In the genomic region with DNA sequence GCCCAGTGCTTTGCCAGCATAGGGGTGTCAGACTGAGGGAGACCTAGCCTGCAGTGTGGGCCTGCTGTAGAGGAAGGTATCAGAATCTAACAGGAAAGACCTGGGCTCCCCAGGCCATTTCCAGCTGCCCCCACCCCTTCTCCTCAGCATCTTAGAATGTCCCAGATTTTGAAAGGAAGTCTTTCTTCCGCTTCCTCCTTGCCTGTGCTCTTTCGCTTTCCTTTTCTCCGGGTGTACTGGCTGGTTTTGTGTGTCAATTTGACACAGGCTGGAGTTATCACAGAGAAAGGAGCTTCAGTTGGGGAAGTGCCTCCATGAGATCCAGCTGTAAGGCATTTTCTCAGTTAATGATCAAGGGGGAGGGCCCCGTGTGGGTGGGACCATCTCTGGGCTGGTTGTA, we compare ENCODE assay signal across 9 mouse cellular contexts. TPM values are rescaled to one million over a fixed set of nuclear protein-coding genes. Genes with fewer than 3 reads are reported as not detected.
DNase-seq lines count a peak whose midpoint lies in the region; ATAC-seq and TF ChIP-seq lines count a peak whose summit lies in the region.
"Not testable (repeated sequence)": the region's sequence is repeated elsewhere in the genome, so short reads cannot be mapped to it uniquely, and the experiment has no call there.
"Had no signal": no experiment of that assay in that cellular context is flagged by ENCODE, and none has a peak within 500 bp of the region (broad histone marks: within the 10 kb centered on the region; RNA-seq: fewer than 3 reads in every experiment).

No protein-coding gene starts in this region.

- not testable (repeated sequence) for TF ChIP-seq POLR2A in spleen, adult 2 months (IDR thresholded peaks at IDR 0.05; ENCODE audit: low read depth, low read length)

- not testable (repeated sequence) for H3K9me3 ChIP-seq in lung, postnatal 0 days (ENCODE audit: low read length)

- ATAC-seq in activated CD4-positive, CD25-positive, alpha-beta regulatory T cell, adult 4 months: peak; percentile 71
- peak; percentile 79 for ATAC-seq in inflammation-experienced regulatory T-cells, adult 6 months
- ATAC-seq in lung, postnatal 0 days: not testable (repeated sequence)
- peak; percentile 32 for ATAC-seq in megakaryocyte progenitor cell, adult 5-6 weeks (replicated peaks; ENCODE audit: poor library complexity)

- not testable (repeated sequence) for TF ChIP-seq CTCF in gastrocnemius, adult 2 months (IDR thresholded peaks at IDR 0.05); lung, postnatal 0 days (IDR thresholded peaks at IDR 0.05); spleen, adult 2 months (IDR thresholded peaks at IDR 0.05; ENCODE audit: extremely low read depth, insufficient read depth, insufficient read length, insufficient replicate concordance)

- not testable (repeated sequence) for H3K4me2 ChIP-seq in lung, postnatal 0 days (replicated peaks; ENCODE audit: low read depth, low read length)

- not testable (repeated sequence) for H3K27me3 ChIP-seq in lung, postnatal 0 days (replicated peaks; ENCODE audit: insufficient read depth, low read length); spleen, adult 2 months (ENCODE audit: control insufficient read depth, insufficient read depth, low read length)

- not testable (repeated sequence) for H3K4me1 ChIP-seq in lung, postnatal 0 days (ENCODE audit: insufficient read depth, low read depth, low read length)
- peaks cover 47% of the 10 kb centered on the region for H3K4me1 ChIP-seq in spleen, adult 2 months (ENCODE audit: control insufficient read depth, insufficient read depth, insufficient read length)

- intact Hi-C loops in gastrocnemius, adult 2 months (cut with DNase I): not testable (repeated sequence)

- WGBS in lung, postnatal 0 days: 56% methylated on average over 4 of the region's 4 CpGs
- whole genome bisulfite sequencing in spleen, adult 2 months: 22% methylated on average over 4 of the region's 4 CpGs

- TF ChIP-seq EP300 in lung, postnatal 0 days (IDR thresholded peaks at IDR 0.05): not testable (repeated sequence)

- H3K4me3 ChIP-seq in gastrocnemius, adult 2 months: peak overlapping the region; percentile 44
- H3K4me3 ChIP-seq in lung, postnatal 0 days (ENCODE audit: low read depth, low read length); spleen, adult 2 months (ENCODE audit: extremely low read depth, insufficient read depth, insufficient read length): not testable (repeated sequence)

- peak overlapping the region; percentile 58 for H3K27ac ChIP-seq in gastrocnemius, adult 2 months
- peak overlapping the region; percentile 57 for H3K27ac ChIP-seq in lung, postnatal 0 days (ENCODE audit: low read length)
- peak overlapping the region; percentile 45; the same call in 1 of the 2 replicates for H3K27ac ChIP-seq in spleen, adult 2 months (ENCODE audit: insufficient read depth, low read length)

- not testable (repeated sequence) for H3K9ac ChIP-seq in lung, postnatal 0 days (replicated peaks; ENCODE audit: low read depth)

- peak; percentile 56 for DNase-seq in A20 (ENCODE audit: low read depth, low spot score)
- not testable (repeated sequence) for DNase-seq in gastrocnemius, adult 2 months; lung, postnatal 0 days (ENCODE audit: low spot score); spleen, adult 2 months (ENCODE audit: low read depth in 1 of 2, low spot score in 2 of 2)
- peak; percentile 51 for DNase-seq in heart, adult 8-10 months (ENCODE audit: low spot score)

- not testable (repeated sequence) for H3K36me3 ChIP-seq in lung, postnatal 0 days (ENCODE audit: insufficient read depth, low read length); spleen, adult 2 months (ENCODE audit: control insufficient read depth, insufficient read depth, low read length)

RNA-seq across cellular contexts. Expression of a gene that starts 4.0 kb away (rescaled TPM):
- 1 to 10 TPM; 2.5 to 3.6 TPM for polyA plus RNA-seq in activated CD4-positive, CD25-positive, alpha-beta regulatory T cell, adult 4 months (2017; shearing (Covaris generic))
- total RNA-seq in gastrocnemius, adult 2 months (2021): under 1 TPM; 0.31 to 0.53 TPM
- total RNA-seq in heart, adult 8-10 months (2022): 1 to 10 TPM in 1 of 4 experiments, under 1 TPM in 3; 0.56 to 1.3 (median 0.68) TPM
- 1 to 10 TPM; 2.4 to 4.3 (median 3.8) TPM for polyA plus RNA-seq in inflammation-experienced regulatory T-cells, adult 6 months (2017; shearing (Covaris generic))
- polyA plus RNA-seq in lung, postnatal 0 days (2015; fragmentation: Nextera tagmentation; extraction: Ambion mirVana): 0.27 and 0.31 TPM in 2 replicates
- 0.05 and 0.52 TPM in 2 replicates for total RNA-seq in megakaryocyte progenitor cell, adult 5-6 weeks (2015)
- total RNA-seq in megakaryocyte progenitor cell, adult 5-6 weeks (2017): 0.17 and 0.34 TPM in 2 replicates
- polyA plus RNA-seq in spleen, adult 2 months (2012; rRNA removed): 3.2 and 3.7 TPM in 2 replicates
- polyA plus RNA-seq: hindbrain, embryonic 15.5 days had no signal

RNA-seq across cellular contexts. Expression of a gene that starts 15.2 kb away (rescaled TPM):
- 1 to 10 TPM; 7.7 to 9.9 TPM for polyA plus RNA-seq in activated CD4-positive, CD25-positive, alpha-beta regulatory T cell, adult 4 months (2017; shearing (Covaris generic))
- under 1 TPM in 1 of 2 experiments, not detected in 1; 0.28 TPM for total RNA-seq in gastrocnemius, adult 2 months (2021)
- 1 to 10 TPM in 1 of 4 experiments, under 1 TPM in 3; 0.63 to 1.6 (median 0.77) TPM for total RNA-seq in heart, adult 8-10 months (2022)
- polyA plus RNA-seq in inflammation-experienced regulatory T-cells, adult 6 months (2017; shearing (Covaris generic)): 10 to 100 TPM in 1 of 3 experiments, 1 to 10 TPM in 2; 6.2 to 12.0 (median 9.3) TPM
- polyA plus RNA-seq in lung, postnatal 0 days (2015; fragmentation: Nextera tagmentation; extraction: Ambion mirVana): 5.4 and 6.5 TPM in 2 replicates
- total RNA-seq in megakaryocyte progenitor cell, adult 5-6 weeks (2015): 14.2 and 17.2 TPM in 2 replicates
- 12.5 and 18.7 TPM in 2 replicates for total RNA-seq in megakaryocyte progenitor cell, adult 5-6 weeks (2017)
- 63.8 and 113 TPM in 2 replicates for polyA plus RNA-seq in spleen, adult 2 months (2012; rRNA removed)

RNA-seq across cellular contexts. Expression of a gene that starts 45.7 kb away (rescaled TPM):
- 10 to 100 TPM; 73.1 to 86.4 TPM for polyA plus RNA-seq in activated CD4-positive, CD25-positive, alpha-beta regulatory T cell, adult 4 months (2017; shearing (Covaris generic))
- total RNA-seq in gastrocnemius, adult 2 months (2021): 10 to 100 TPM; 18.1 to 22.5 TPM
- 10 to 100 TPM; 26.3 to 31.2 (median 30.0) TPM for total RNA-seq in heart, adult 8-10 months (2022)
- 10 to 100 TPM; 88.9 to 92.6 (median 90.9) TPM for polyA plus RNA-seq in inflammation-experienced regulatory T-cells, adult 6 months (2017; shearing (Covaris generic))
- 9.5 and 11.4 TPM in 2 replicates for polyA plus RNA-seq in lung, postnatal 0 days (2015; fragmentation: Nextera tagmentation; extraction: Ambion mirVana)
- 26.3 and 29.2 TPM in 2 replicates for total RNA-seq in megakaryocyte progenitor cell, adult 5-6 weeks (2015)
- total RNA-seq in megakaryocyte progenitor cell, adult 5-6 weeks (2017): 29.9 and 41.3 TPM in 2 replicates
- polyA plus RNA-seq in spleen, adult 2 months (2012; rRNA removed): 10.1 and 10.3 TPM in 2 replicates
